Mouse (Mus musculus) MEL (cell line): ENCODE measurements at regions not wholly inside any gene's neighbourhood (a gene's known extent, or its start where the extent isn't known, plus 50 kb on each side); places are given as distances from the start of the nearest gene placed in this dataset.

ENCODE experiments used
- CHD2 ChIP-seq: IDR thresholded peaks from 2 replicates; pipeline ENCODE4 v1.6.1; 2011; ENCODE audit warnings: low read length, improper control_type of control experiment
- CTCF ChIP-seq, 3 experiments: IDR thresholded peaks in 2 of 3; conservative IDR thresholded peaks in 1 of 3; 2 replicates each; pipeline ENCODE4 v1.5.1; 2011 to 2012; ENCODE audit warnings: low read length in 3 of 3, low read depth in 2 of 3, mild to moderate bottlenecking in 2 of 3, improper control_type of control experiment in 1 of 3, inconsistent platforms in 1 of 3, mixed read lengths in 1 of 3, moderate library complexity in 1 of 3; ENCODE audit not compliant: control insufficient read depth in 1 of 3, insufficient read depth in 1 of 3, poor library complexity in 1 of 3, severe bottlenecking in 1 of 3
- GABPA ChIP-seq: IDR thresholded peaks from 2 replicates; pipeline ENCODE4 v1.6.1; 2012; ENCODE audit warnings: low read depth, mild to moderate bottlenecking, inconsistent platforms, low read length, improper control_type of control experiment, moderate library complexity
- MAX ChIP-seq: IDR thresholded peaks from 2 replicates; pipeline ENCODE4 v1.6.1; 2011; ENCODE audit warnings: low read length, improper control_type of control experiment
- MYC ChIP-seq: IDR thresholded peaks from 2 replicates; pipeline ENCODE4 v1.6.1; 2011; ENCODE audit warnings: low read depth, mild to moderate bottlenecking, low read length, improper control_type of control experiment, moderate library complexity
- POLR2A ChIP-seq, 2 experiments: IDR thresholded peaks; 2 replicates each; pipeline ENCODE4 v1.6.1; 2011 to 2012; ENCODE audit warnings: low read length in 2 of 2, mild to moderate bottlenecking in 2 of 2, control low read depth in 1 of 2, improper control_type of control experiment in 1 of 2, low read depth in 1 of 2, moderate library complexity in 1 of 2; ENCODE audit not compliant: control insufficient read depth in 1 of 2, insufficient read depth in 1 of 2, poor library complexity in 1 of 2
- USF1 ChIP-seq: IDR thresholded peaks from 2 replicates; pipeline ENCODE4 v1.6.1; 2014; ENCODE audit warnings: low read depth, mild to moderate bottlenecking, inconsistent platforms, low read length, improper control_type of control experiment, moderate library complexity
- USF2 ChIP-seq, 2 experiments: IDR thresholded peaks; 2 replicates each; pipeline ENCODE4 v1.6.1; 2011 to 2012; ENCODE audit warnings: improper control_type of control experiment in 2 of 2, low read length in 2 of 2, borderline replicate concordance in 1 of 2, inconsistent platforms in 1 of 2, low read depth in 1 of 2, mild to moderate bottlenecking in 1 of 2; ENCODE audit not compliant: insufficient read depth in 1 of 2
- ZNF384 ChIP-seq: IDR thresholded peaks from 2 replicates; pipeline ENCODE4 v1.6.1; 2012; ENCODE audit warnings: low read depth, mild to moderate bottlenecking, inconsistent platforms, low read length, improper control_type of control experiment

DNA sequence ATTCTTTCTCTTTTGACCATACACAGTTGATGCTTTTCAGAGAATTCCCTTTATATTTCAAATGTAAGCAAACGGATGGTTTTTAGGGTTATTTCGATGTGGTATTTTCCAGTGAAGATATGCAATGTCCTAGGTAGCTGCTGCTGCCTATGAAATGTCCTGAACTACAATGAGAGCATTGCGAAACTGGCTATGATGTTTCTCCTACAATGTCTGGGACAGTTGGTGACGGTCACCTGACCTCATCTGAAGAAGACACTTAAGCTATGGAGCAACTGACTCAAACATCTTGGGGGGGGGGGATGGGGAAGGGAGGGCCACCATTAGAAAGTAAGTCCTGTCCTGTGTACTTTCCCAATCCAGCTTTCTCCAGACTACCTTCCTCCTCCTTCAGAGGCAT is 182.1 kb upstream of the Ell2 start:
- TF ChIP-seq CTCF (IDR thresholded peaks at IDR 0.05 in 2 of 3, conservative IDR thresholded peaks at IDR 0.05 in 1 of 3; ENCODE audit: control insufficient read depth in 1 of 3, insufficient read depth in 1 of 3, low read depth in 2 of 3, low read length in 3 of 3, poor library complexity in 1 of 3, severe bottlenecking in 1 of 3) (no peak), MYC (no peak), CHD2 (no peak), USF2 (IDR thresholded peaks at IDR 0.05; ENCODE audit: borderline replicate concordance in 1 of 2, insufficient read depth in 1 of 2, low read depth in 1 of 2, low read length in 2 of 2) (no peak), ZNF384 (no peak), USF1 (no peak), POLR2A (IDR thresholded peaks at IDR 0.05; ENCODE audit: control insufficient read depth in 1 of 2, insufficient read depth in 1 of 2, low read depth in 1 of 2, low read length in 2 of 2, poor library complexity in 1 of 2) (no peak), MAX (no peak), GABPA (no peak)
